Mouse (Mus musculus): Measurements from ENCODE around the gene Gm12789.

DNA sequence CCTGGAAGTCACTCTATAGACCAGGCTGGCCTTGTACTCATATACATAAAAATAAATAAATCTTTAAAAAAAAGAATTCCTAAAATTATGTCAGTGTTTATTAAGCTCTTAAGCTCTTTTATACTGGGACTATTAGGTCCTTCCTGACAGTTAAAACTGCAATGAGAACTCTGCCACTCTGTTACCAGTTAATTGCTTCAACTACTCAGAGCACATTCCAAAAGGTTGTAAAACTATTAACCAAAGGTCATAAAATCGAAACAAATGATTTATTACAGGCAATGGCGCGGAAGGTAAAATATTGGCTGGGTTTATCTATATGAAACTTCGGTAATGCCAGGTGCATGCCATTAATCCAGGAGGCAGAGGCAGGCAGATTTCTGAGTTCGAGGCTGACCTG, 748 bp upstream of the Gm12789 start:
- TF ChIP-seq CTCF (conservative IDR thresholded peaks at IDR 0.05; ENCODE audit: insufficient read depth, insufficient read length, low read depth, low read length): no peak
- TF ChIP-seq POLR2A (IDR thresholded peaks at IDR 0.05; ENCODE audit: low read depth, low read length): no peak
